Mouse (Mus musculus) limb, embryonic 15.5 days (tissue): ENCODE data around the gene Gale. TPM values are rescaled to one million over a fixed set of nuclear protein-coding genes. Genes with fewer than 3 reads are reported as not detected.
"Not testable (repeated sequence)": the region's sequence is repeated elsewhere in the genome, so short reads cannot be mapped to it uniquely, and the experiment has no call there.

ENCODE experiments used
- ATAC-seq: fragments of 200-750 bp; cut with Nextera tagmentation; 2 replicates; pipeline ENCODE4 v1.8.0; 2017; ENCODE audit warnings: low read depth, moderate TSS enrichment; ENCODE audit not compliant: insufficient number of reproducible peaks, low FRiP score, low TSS enrichment
- H3K27ac ChIP-seq: fragments of 300-500 bp; sonication (generic); 2 replicates; pipeline ENCODE4 v1.5.1; 2015; ENCODE audit warnings: moderate library complexity, mild to moderate bottlenecking, inconsistent platforms
- H3K27me3 ChIP-seq: fragments of 300-500 bp; sonication (generic); 2 replicates; pipeline ENCODE4 v1.6.1; 2015; ENCODE audit warnings: inconsistent platforms
- H3K36me3 ChIP-seq: fragments of 300-500 bp; sonication (generic); 2 replicates; pipeline ENCODE4 v1.6.1; 2015; ENCODE audit warnings: inconsistent platforms
- H3K4me1 ChIP-seq: fragments of 300-500 bp; sonication (generic); 2 replicates; pipeline ENCODE4 v1.6.1; 2015; ENCODE audit warnings: inconsistent platforms
- H3K4me2 ChIP-seq: fragments of 300-500 bp; sonication (generic); 2 replicates; pipeline ENCODE4 v1.6.1; 2015; ENCODE audit warnings: mild to moderate bottlenecking, inconsistent platforms
- H3K4me3 ChIP-seq: fragments of 300-500 bp; sonication (generic); 2 replicates; pipeline ENCODE4 v1.5.1; 2015; ENCODE audit warnings: mild to moderate bottlenecking, inconsistent platforms
- H3K9ac ChIP-seq: fragments of 300-500 bp; sonication (generic); 2 replicates; pipeline ENCODE4 v1.6.1; 2015; ENCODE audit warnings: inconsistent platforms
- H3K9me3 ChIP-seq: fragments of 300-500 bp; sonication (generic); 2 replicates; pipeline ENCODE4 v1.6.1; 2016; ENCODE audit warnings: inconsistent platforms
- WGBS: fragments of 180-500 bp; shearing (Covaris S2); methylation state at CpG from one replicate; pipeline ENCODE4 v1.1.7; 2015; 5-methylcytosine and 5-hydroxymethylcytosine counted together
- polyA plus RNA-seq: library from polyadenylated mRNA; unstranded; fragments of >200 nt; fragmentation: Nextera tagmentation; extraction: Ambion mirVana; gene quantifications from 2 replicates; pipeline ENCODE4 v1.2.1, GENCODE M21; 2015

The Gale gene
- polyA plus RNA-seq, 1 experiment from 2014 or later = 58.2 TPM

GRCm38 (mm10) chr4:135928376-135928775 is 35.2 kb upstream of the Gale start:
- ATAC-seq = no peak
- peaks cover 51% of the 10 kb centered on the region for H3K36me3 ChIP-seq
- WGBS = 81% methylated on average over 9 of the region's 9 CpGs

GRCm38 (mm10) chr4:135929405-135929804 is 34.1 kb upstream of the Gale start:
- ATAC-seq = no peak
- peaks cover 58% of the 10 kb centered on the region for H3K36me3 ChIP-seq

More at GRCm38 (mm10) chr4:135928376-135928775, 35.2 kb upstream of the Gale start:
- Histone ChIP-seq H3K27ac (no peak overlapping the region), H3K27me3 (no peaks in the 10 kb centered on the region), H3K4me3 (no peak overlapping the region), H3K4me2 (no peak overlapping the region), H3K4me1 (no peaks in the 10 kb centered on the region), H3K9ac (no peak overlapping the region), H3K9me3 (no peaks in the 10 kb centered on the region)

GRCm38 (mm10) chr4:135929828-135930227 is 33.7 kb upstream of the Gale start:
- ATAC-seq = no peak
- Histone ChIP-seq H3K4me2 (no peak overlapping the region), H3K9me3 (no peaks in the 10 kb centered on the region), H3K36me3 (peaks cover 56% of the 10 kb centered on the region), H3K4me1 (no peaks in the 10 kb centered on the region), H3K27me3 (no peaks in the 10 kb centered on the region), H3K4me3 (no peak overlapping the region), H3K27ac (no peak overlapping the region), H3K9ac (no peak overlapping the region)
- WGBS = 84% methylated on average over 9 of the region's 9 CpGs

More at GRCm38 (mm10) chr4:135929405-135929804, 34.1 kb upstream of the Gale start:
- Histone ChIP-seq H3K4me1 (no peaks in the 10 kb centered on the region), H3K9ac (no peak overlapping the region), H3K27me3 (no peaks in the 10 kb centered on the region), H3K4me2 (no peak overlapping the region), H3K9me3 (no peaks in the 10 kb centered on the region), H3K27ac (no peak overlapping the region), H3K4me3 (no peak overlapping the region)
- WGBS = 88% methylated on average over 5 of the region's 5 CpGs

GRCm38 (mm10) chr4:135930239-135930638 is 33.3 kb upstream of the Gale start:
- Histone ChIP-seq H3K27ac (no peak overlapping the region), H3K9ac (no peak overlapping the region), H3K4me1 (no peaks in the 10 kb centered on the region), H3K27me3 (no peaks in the 10 kb centered on the region), H3K9me3 (no peaks in the 10 kb centered on the region), H3K36me3 (peaks cover 57% of the 10 kb centered on the region), H3K4me2 (no peak overlapping the region), H3K4me3 (no peak overlapping the region)
- 88% methylated on average over 8 of the region's 8 CpGs for WGBS
- no peak for ATAC-seq

GRCm38 (mm10) chr4:135931832-135932231 is 31.7 kb upstream of the Gale start:
- Histone ChIP-seq H3K4me3 (no peak overlapping the region), H3K4me1 (no peaks in the 10 kb centered on the region), H3K4me2 (no peak overlapping the region), H3K27me3 (no peaks in the 10 kb centered on the region), H3K9me3 (no peaks in the 10 kb centered on the region), H3K36me3 (peaks cover 58% of the 10 kb centered on the region), H3K27ac (no peak overlapping the region), H3K9ac (no peak overlapping the region)
- 64% methylated on average over 5 of the region's 5 CpGs for WGBS
- no peak for ATAC-seq

- no peaks in the 10 kb centered on the region for H3K27me3 ChIP-seq
- no peak overlapping the region for H3K9ac ChIP-seq
- WGBS = 72% methylated on average over 12 of the region's 12 CpGs
- ATAC-seq = no peak
- H3K4me2 ChIP-seq = no peak overlapping the region
- no peaks in the 10 kb centered on the region for H3K9me3 ChIP-seq
- H3K4me3 ChIP-seq = no peak overlapping the region
- H3K4me1 ChIP-seq = no peaks in the 10 kb centered on the region
- H3K36me3 ChIP-seq = peaks cover 69% of the 10 kb centered on the region
- H3K27ac ChIP-seq = no peak overlapping the region
Observed at GRCm38 (mm10) chr4:135934708-135935500, 28.6 kb upstream of the Gale start.

GRCm38 (mm10) chr4:135935502-135935901 is 28.0 kb upstream of the Gale start:
- no peak overlapping the region for H3K9ac ChIP-seq
- no peaks in the 10 kb centered on the region for H3K4me1 ChIP-seq
- no peak overlapping the region for H3K4me2 ChIP-seq
- no peak for ATAC-seq
- peaks cover 70% of the 10 kb centered on the region for H3K36me3 ChIP-seq
- no peak overlapping the region for H3K27ac ChIP-seq
- H3K4me3 ChIP-seq = no peak overlapping the region
- no peaks in the 10 kb centered on the region for H3K9me3 ChIP-seq
- 83% methylated on average over 5 of the region's 5 CpGs for WGBS
- no peaks in the 10 kb centered on the region for H3K27me3 ChIP-seq

GRCm38 (mm10) chr4:135938858-135939257 is 24.7 kb upstream of the Gale start:
- no peak overlapping the region for H3K4me3 ChIP-seq
- WGBS = 68% methylated on average over 7 of the region's 7 CpGs
- no peaks in the 10 kb centered on the region for H3K9me3 ChIP-seq
- ATAC-seq = no peak
- H3K9ac ChIP-seq = no peak overlapping the region
- 0 out of 2 replicates have a peak, but pooled peaks cover 6% of the 10 kb centered on the region for H3K4me1 ChIP-seq
- no peak overlapping the region for H3K27ac ChIP-seq
- H3K27me3 ChIP-seq = no peaks in the 10 kb centered on the region
- H3K4me2 ChIP-seq = no peak overlapping the region
- H3K36me3 ChIP-seq = peaks cover 46% of the 10 kb centered on the region

- not testable (repeated sequence) for H3K4me2 ChIP-seq, H3K9me3 ChIP-seq, ATAC-seq, H3K4me3 ChIP-seq, H3K9ac ChIP-seq, H3K27me3 ChIP-seq, H3K27ac ChIP-seq
- Histone ChIP-seq H3K36me3 (peaks cover 30% of the 10 kb centered on the region; the same call in 1 of the 2 replicates), H3K4me1 (peaks cover 12% of the 10 kb centered on the region)
- 83% methylated on average over 8 of the region's 8 CpGs for WGBS
Observed at GRCm38 (mm10) chr4:135941026-135941425, 22.5 kb upstream of the Gale start.

- Histone ChIP-seq H3K36me3 (peaks cover 29% of the 10 kb centered on the region; the same call in 1 of the 2 replicates), H3K27ac (no peak overlapping the region), H3K27me3 (no peaks in the 10 kb centered on the region), H3K9me3 (no peaks in the 10 kb centered on the region), H3K4me1 (peaks cover 18% of the 10 kb centered on the region), H3K4me3 (no peak overlapping the region), H3K9ac (no peak overlapping the region), H3K4me2 (no peak overlapping the region)
- WGBS = 86% methylated on average over 6 of the region's 6 CpGs
- no peak for ATAC-seq
Observed at GRCm38 (mm10) chr4:135942193-135942592, 21.3 kb upstream of the Gale start.

GRCm38 (mm10) chr4:135943389-135943788 is 20.1 kb upstream of the Gale start:
- Histone ChIP-seq H3K27ac (no peak overlapping the region), H3K4me1 (peaks cover 25% of the 10 kb centered on the region), H3K4me3 (no peak overlapping the region), H3K36me3 (peaks cover 22% of the 10 kb centered on the region; the same call in 1 of the 2 replicates), H3K27me3 (no peaks in the 10 kb centered on the region), H3K4me2 (no peak overlapping the region), H3K9ac (no peak overlapping the region), H3K9me3 (no peaks in the 10 kb centered on the region)
- 51% methylated on average over 4 of the region's 4 CpGs for WGBS
- ATAC-seq = no peak

- Histone ChIP-seq H3K4me3 (peak overlapping the region; percentile 89), H3K9ac (0 out of 2 replicates have a peak overlapping the region, but pooled peaks have one; percentile 67), H3K36me3 (peaks cover 4% of the 10 kb centered on the region; the same call in 1 of the 2 replicates), H3K4me1 (peaks cover 27% of the 10 kb centered on the region), H3K4me2 (peak overlapping the region; percentile 74), H3K27me3 (no peaks in the 10 kb centered on the region), H3K9me3 (no peaks in the 10 kb centered on the region), H3K27ac (peak overlapping the region; percentile 59; the same call in 1 of the 2 replicates)
- ATAC-seq = no peak
- WGBS = 77% methylated on average over 10 of the region's 10 CpGs
Observed at GRCm38 (mm10) chr4:135945706-135946105, 17.8 kb upstream of the Gale start.
